Mouse (Mus musculus): ENCODE data around the gene Mospd3. TPM values are rescaled to one million over a fixed set of nuclear protein-coding genes. Genes with fewer than 3 reads are reported as not detected.
A peak's percentile ranks its signal among the peaks of the same experiment; 100 is the strongest.

The Mospd3 gene
- total and polyA plus RNA-seq, 2 experiments from 2014 or later = 9.3 to 19.7 TPM

- Histone ChIP-seq H3K9ac (replicated peaks; ENCODE audit: low read depth, low read length) (peak overlapping the region; percentile 74), H3K4me1 (ENCODE audit: control insufficient read depth, insufficient read depth) (peaks cover 13% of the 10 kb centered on the region; the same call in 1 of the 2 replicates), H3K27me3 (ENCODE audit: control insufficient read depth, insufficient read depth, low read length) (no peaks in the 10 kb centered on the region), H3K4me2 (ENCODE audit: low read depth, low read length) (peak overlapping the region; percentile 92), H3K9me3 (replicated peaks; ENCODE audit: control insufficient read depth, low read length) (no peaks in the 10 kb centered on the region), H3K36me3 (replicated peaks; ENCODE audit: control insufficient read depth, insufficient read depth, low read length) (peaks cover 14% of the 10 kb centered on the region), H3K27ac (ENCODE audit: low read depth) (peak overlapping the region; percentile 50; the same call in 1 of the 2 replicates), H3K4me3 (ENCODE audit: low read depth, low read length) (peak overlapping the region; percentile 68)
- TF ChIP-seq CTCF (IDR thresholded peaks at IDR 0.05; ENCODE audit: low read depth) = no peak
- TF ChIP-seq EP300 (IDR thresholded peaks at IDR 0.05; ENCODE audit: low read depth) = no peak
- WGBS = 3% methylated on average over 19 of the region's 19 CpGs
- DNase-seq (ENCODE audit: low spot score) (no peak), ATAC-seq (ENCODE audit: insufficient read depth, low read depth) (peak; percentile 24)
Measured at GRCm38 (mm10) chr5:137600281-137600618, 608 bp downstream of the Mospd3 start.

GRCm38 (mm10) chr5:137599600-137599999 lies 1.3 kb downstream of the Mospd3 start:
- DNase-seq (ENCODE audit: low spot score) = no peak
- Histone ChIP-seq H3K4me1 (ENCODE audit: control insufficient read depth, insufficient read depth) (peaks cover 13% of the 10 kb centered on the region; the same call in 1 of the 2 replicates), H3K27me3 (ENCODE audit: control insufficient read depth, insufficient read depth, low read length) (no peaks in the 10 kb centered on the region), H3K27ac (ENCODE audit: low read depth) (no peak overlapping the region), H3K4me2 (ENCODE audit: low read depth, low read length) (peak overlapping the region; percentile 92), H3K9ac (replicated peaks; ENCODE audit: low read depth, low read length) (peak overlapping the region; percentile 74; the same call in 1 of the 2 replicates), H3K9me3 (replicated peaks; ENCODE audit: control insufficient read depth, low read length) (no peaks in the 10 kb centered on the region), H3K4me3 (ENCODE audit: low read depth, low read length) (peak overlapping the region; percentile 68), H3K36me3 (replicated peaks; ENCODE audit: control insufficient read depth, insufficient read depth, low read length) (peaks cover 8% of the 10 kb centered on the region)
- TF ChIP-seq CTCF (IDR thresholded peaks at IDR 0.05; ENCODE audit: low read depth) (no peak), EP300 (IDR thresholded peaks at IDR 0.05; ENCODE audit: low read depth) (no peak)
- WGBS = 51% methylated on average over 9 of the region's 9 CpGs
- no peak for ATAC-seq (ENCODE audit: insufficient read depth, low read depth)

- no peak overlapping the region for H3K27ac ChIP-seq (ENCODE audit: low read depth)
- no peak for TF ChIP-seq EP300 (IDR thresholded peaks at IDR 0.05; ENCODE audit: low read depth)
- TF ChIP-seq CTCF (IDR thresholded peaks at IDR 0.05; ENCODE audit: low read depth) = no peak
- 54% methylated on average over 2 of the region's 2 CpGs for WGBS
- no peaks in the 10 kb centered on the region for H3K9me3 ChIP-seq (replicated peaks; ENCODE audit: control insufficient read depth, low read length)
- H3K4me1 ChIP-seq (ENCODE audit: control insufficient read depth, insufficient read depth) = peaks cover 13% of the 10 kb centered on the region; the same call in 1 of the 2 replicates
- DNase-seq (ENCODE audit: low spot score) (no peak), ATAC-seq (ENCODE audit: insufficient read depth, low read depth) (no peak)
- H3K4me2 ChIP-seq (ENCODE audit: low read depth, low read length) = no peak overlapping the region
- peaks cover 8% of the 10 kb centered on the region for H3K36me3 ChIP-seq (replicated peaks; ENCODE audit: control insufficient read depth, insufficient read depth, low read length)
- H3K27me3 ChIP-seq (ENCODE audit: control insufficient read depth, insufficient read depth, low read length) = no peaks in the 10 kb centered on the region
- H3K4me3 ChIP-seq (ENCODE audit: low read depth, low read length) = no peak overlapping the region
- H3K9ac ChIP-seq (replicated peaks; ENCODE audit: low read depth, low read length) = no peak overlapping the region
Measured at GRCm38 (mm10) chr5:137598100-137598826, 2.6 kb downstream of the Mospd3 start.

GRCm38 (mm10) chr5:137597625-137598024 lies 3.2 kb downstream of the Mospd3 start:
- no peak overlapping the region for H3K27ac ChIP-seq (ENCODE audit: low read depth)
- H3K36me3 ChIP-seq (replicated peaks; ENCODE audit: control insufficient read depth, insufficient read depth, low read length) = peaks cover 8% of the 10 kb centered on the region
- no peaks in the 10 kb centered on the region for H3K27me3 ChIP-seq (ENCODE audit: control insufficient read depth, insufficient read depth, low read length)
- H3K9ac ChIP-seq (replicated peaks; ENCODE audit: low read depth, low read length) = no peak overlapping the region
- H3K4me3 ChIP-seq (ENCODE audit: low read depth, low read length) = no peak overlapping the region
- DNase-seq (ENCODE audit: low spot score) = no peak
- 93% methylated on average over 6 of the region's 6 CpGs for whole genome bisulfite sequencing
- H3K4me1 ChIP-seq (ENCODE audit: control insufficient read depth, insufficient read depth) = peaks cover 6% of the 10 kb centered on the region; the same call in 1 of the 2 replicates
- no peak overlapping the region for H3K4me2 ChIP-seq (ENCODE audit: low read depth, low read length)
- no peak for ATAC-seq (ENCODE audit: insufficient read depth, low read depth)
- H3K9me3 ChIP-seq (replicated peaks; ENCODE audit: control insufficient read depth, low read length) = no peaks in the 10 kb centered on the region
- no peak for TF ChIP-seq EP300 (IDR thresholded peaks at IDR 0.05; ENCODE audit: low read depth)
- TF ChIP-seq CTCF (IDR thresholded peaks at IDR 0.05; ENCODE audit: low read depth) = no peak

- DNase-seq (ENCODE audit: low spot score) (no peak), ATAC-seq (ENCODE audit: insufficient read depth, low read depth) (no peak)
- no peaks in the 10 kb centered on the region for H3K27me3 ChIP-seq (ENCODE audit: control insufficient read depth, insufficient read depth, low read length)
- peaks cover 8% of the 10 kb centered on the region for H3K36me3 ChIP-seq (replicated peaks; ENCODE audit: control insufficient read depth, insufficient read depth, low read length)
- H3K9me3 ChIP-seq (replicated peaks; ENCODE audit: control insufficient read depth, low read length) = no peaks in the 10 kb centered on the region
- H3K27ac ChIP-seq (ENCODE audit: low read depth) = no peak overlapping the region; the same call in 1 of the 2 replicates
- WGBS = 39% methylated on average over 26 of the region's 30 CpGs
- no peak overlapping the region for H3K9ac ChIP-seq (replicated peaks; ENCODE audit: low read depth, low read length)
- peak overlapping the region; percentile 15; the same call in 1 of the 2 replicates for H3K4me2 ChIP-seq (ENCODE audit: low read depth, low read length)
- no peak overlapping the region for H3K4me3 ChIP-seq (ENCODE audit: low read depth, low read length)
- TF ChIP-seq CTCF (IDR thresholded peaks at IDR 0.05; ENCODE audit: low read depth) = no peak
- no peak for TF ChIP-seq EP300 (IDR thresholded peaks at IDR 0.05; ENCODE audit: low read depth)
- H3K4me1 ChIP-seq (ENCODE audit: control insufficient read depth, insufficient read depth) = no peaks in the 10 kb centered on the region
Measured at GRCm38 (mm10) chr5:137596601-137597261, 4.1 kb downstream of the Mospd3 start.
